9 mouse cellular contexts compared by ENCODE assay signal in genomic region chr4:46832834-46833544, GRCm38 (mm10).
A peak's percentile ranks its signal among the peaks of the same experiment; 100 is the strongest.
DNase-seq lines count a peak whose midpoint lies in the region; ATAC-seq and TF ChIP-seq lines count a peak whose summit lies in the region.
"Had no signal": no experiment of that assay in that cellular context is flagged by ENCODE, and none has a peak within 500 bp of the region (broad histone marks: within the 10 kb centered on the region; RNA-seq: fewer than 3 reads in every experiment).

No protein-coding gene starts in this region.

- no peaks in the 10 kb centered on the region for H3K27me3 ChIP-seq in forebrain, embryonic 10.5 days (ENCODE audit: poor library complexity, severe bottlenecking)
- no peaks in the 10 kb centered on the region for H3K27me3 ChIP-seq in forebrain, embryonic 16.5 days (replicated peaks; ENCODE audit: control insufficient read depth, insufficient read depth, low read length)
- H3K27me3 ChIP-seq in midbrain, postnatal 0 days (ENCODE audit: insufficient read depth, low read length) = no peaks in the 10 kb centered on the region
- no peaks in the 10 kb centered on the region for H3K27me3 ChIP-seq in midbrain, embryonic 15.5 days (replicated peaks)

- H3K27ac ChIP-seq in forebrain, embryonic 10.5 days = no peak overlapping the region
- no peak overlapping the region for H3K27ac ChIP-seq in forebrain, embryonic 16.5 days (ENCODE audit: low read length)
- no peak overlapping the region for H3K27ac ChIP-seq in midbrain, postnatal 0 days (ENCODE audit: low read depth, low read length)
- no peak overlapping the region for H3K27ac ChIP-seq in midbrain, embryonic 15.5 days

- no peak for ATAC-seq in forebrain, embryonic 16.5 days
- ATAC-seq in midbrain, postnatal 0 days (ENCODE audit: low FRiP score) = no peak
- ATAC-seq in midbrain, embryonic 15.5 days (replicated peaks) = no peak

- no peak overlapping the region for H3K4me3 ChIP-seq in forebrain, embryonic 10.5 days
- no peak overlapping the region for H3K4me3 ChIP-seq in forebrain, embryonic 16.5 days (replicated peaks; ENCODE audit: low read length)
- no peak overlapping the region for H3K4me3 ChIP-seq in midbrain, postnatal 0 days (ENCODE audit: low read depth, low read length)
- no peak overlapping the region for H3K4me3 ChIP-seq in midbrain, embryonic 15.5 days
- H3K4me3 ChIP-seq: megakaryocyte, embryonic 14.5 days had no signal

- no peak overlapping the region for H3K4me2 ChIP-seq in forebrain, embryonic 16.5 days (ENCODE audit: low read length)
- H3K4me2 ChIP-seq in midbrain, postnatal 0 days (ENCODE audit: low read depth, low read length, poor library complexity, severe bottlenecking) = no peak overlapping the region
- H3K4me2 ChIP-seq in midbrain, embryonic 15.5 days = no peak overlapping the region

- peak; percentile 30 for DNase-seq in forebrain, embryonic 10.5 days (ENCODE audit: extremely low spot score, low spot score)
- no peak for DNase-seq in midbrain, postnatal 0 days (ENCODE audit: low spot score)
- peak; percentile 9 for DNase-seq in induced T-regulatory cell, adult 2 months (ENCODE audit: low read depth)
- peak; percentile 29 for DNase-seq in thymus, postnatal 25 days
- no peak for DNase-seq in right cerebral cortex, adult 18-20 months
- no peak for DNase-seq in gastrocnemius, adult 18-20 months (ENCODE audit: low spot score)

- H3K36me3 ChIP-seq in forebrain, embryonic 10.5 days (replicated peaks) = no peaks in the 10 kb centered on the region
- no peaks in the 10 kb centered on the region for H3K36me3 ChIP-seq in forebrain, embryonic 16.5 days (ENCODE audit: control insufficient read depth, insufficient read depth)
- no peaks in the 10 kb centered on the region for H3K36me3 ChIP-seq in midbrain, postnatal 0 days (ENCODE audit: insufficient read depth, low read length)
- H3K36me3 ChIP-seq in midbrain, embryonic 15.5 days (replicated peaks) = no peaks in the 10 kb centered on the region

- 37% methylated on average over 12 of the region's 12 CpGs for WGBS in forebrain, embryonic 10.5 days
- 40% methylated on average over 12 of the region's 12 CpGs for WGBS in forebrain, embryonic 16.5 days
- 53% methylated on average over 12 of the region's 12 CpGs for WGBS in midbrain, postnatal 0 days
- WGBS in midbrain, embryonic 15.5 days = 47% methylated on average over 12 of the region's 12 CpGs

- peak; percentile 58 for TF ChIP-seq CTCF in midbrain, postnatal 0 days (IDR thresholded peaks at IDR 0.05)

- no peaks in the 10 kb centered on the region for H3K9me3 ChIP-seq in forebrain, embryonic 10.5 days
- no peaks in the 10 kb centered on the region for H3K9me3 ChIP-seq in forebrain, embryonic 16.5 days (ENCODE audit: control insufficient read depth, low read length)
- H3K9me3 ChIP-seq in midbrain, postnatal 0 days (ENCODE audit: low read length) = no peaks in the 10 kb centered on the region
- no peaks in the 10 kb centered on the region for H3K9me3 ChIP-seq in midbrain, embryonic 15.5 days
- H3K9me3 ChIP-seq: megakaryocyte, embryonic 14.5 days had no signal

- H3K4me1 ChIP-seq in forebrain, embryonic 10.5 days = peaks cover 17% of the 10 kb centered on the region
- H3K4me1 ChIP-seq in forebrain, embryonic 16.5 days (replicated peaks; ENCODE audit: control insufficient read depth, insufficient read depth, low read length) = peaks cover 13% of the 10 kb centered on the region
- no peaks in the 10 kb centered on the region; the same call in 1 of the 2 replicates for H3K4me1 ChIP-seq in midbrain, postnatal 0 days (ENCODE audit: insufficient read depth, low read length)
- H3K4me1 ChIP-seq in midbrain, embryonic 15.5 days = peaks cover 16% of the 10 kb centered on the region; the same call in 1 of the 2 replicates

- H3K9ac ChIP-seq in forebrain, embryonic 16.5 days (replicated peaks; ENCODE audit: low read depth, low read length) = no peak overlapping the region
- no peak overlapping the region for H3K9ac ChIP-seq in midbrain, postnatal 0 days (replicated peaks; ENCODE audit: low read length, poor library complexity, severe bottlenecking)
- H3K9ac ChIP-seq in midbrain, embryonic 15.5 days = no peak overlapping the region

Comparison
In these comparisons a context has a peak if more than half of its experiments do, and no peak if none do; other contexts are left out.
1. DNase-seq: peak in forebrain, embryonic 10.5 days (single experiment), induced T-regulatory cell, adult 2 months (single experiment) and thymus, postnatal 25 days (single experiment); none in midbrain, postnatal 0 days (single experiment), right cerebral cortex, adult 18-20 months (single experiment) and gastrocnemius, adult 18-20 months (single experiment).